Mouse (Mus musculus): ENCODE measurements at regions not wholly inside any gene's neighbourhood (a gene's known extent, or its start where the extent isn't known, plus 50 kb on each side); places are given as distances from the start of the nearest gene placed in this dataset.

DNA sequence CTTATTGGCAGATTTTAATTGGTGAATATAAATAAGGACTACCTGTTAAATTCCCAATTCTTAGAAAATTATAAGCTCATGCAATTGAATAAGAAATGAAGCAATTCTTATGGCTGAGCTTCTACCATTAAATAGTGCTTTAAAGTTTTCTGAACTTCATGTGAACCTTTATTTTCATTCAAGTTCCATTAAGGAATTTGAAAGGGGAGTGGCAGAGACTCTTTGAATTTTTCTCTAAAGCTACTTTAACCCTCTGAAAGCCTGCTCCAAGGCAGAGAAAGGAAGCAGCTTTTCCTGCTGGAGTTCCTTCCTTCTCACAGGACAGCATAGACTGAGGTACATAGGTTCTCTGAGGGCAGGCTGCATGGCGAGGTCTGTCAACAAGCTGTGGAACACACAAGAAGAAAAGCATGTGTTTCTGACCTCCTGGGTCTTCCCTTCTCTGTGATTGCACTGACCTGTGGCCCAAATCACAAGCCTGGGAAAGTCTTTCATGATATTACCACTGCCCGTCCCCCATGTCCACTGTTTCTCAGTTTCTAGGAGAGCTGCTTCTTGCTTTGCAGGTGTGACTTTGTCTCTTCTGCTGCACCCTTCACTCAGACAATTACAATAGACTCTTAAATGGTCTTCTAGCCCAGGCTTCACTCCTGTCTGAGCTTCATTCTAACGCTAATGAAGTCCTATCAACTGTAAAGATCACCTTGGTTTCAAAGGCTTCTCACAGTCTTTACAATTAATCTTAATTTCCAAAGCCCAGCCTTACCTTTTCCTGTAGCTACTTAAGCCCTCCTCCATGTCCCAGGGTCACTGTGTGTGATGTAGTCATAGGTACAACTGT lies 211.4 kb downstream of the Klf5 start:
- ATAC-seq (replicated peaks; ENCODE audit: low FRiP score, low TSS enrichment, poor library complexity, severe bottlenecking), result no peak

- ATAC-seq (replicated peaks; ENCODE audit: low FRiP score, low TSS enrichment, poor library complexity, severe bottlenecking), result no peak
Observed at GRCm38 (mm10) chr14:99515474-99515873, 217.0 kb downstream of the Klf5 start.

DNA sequence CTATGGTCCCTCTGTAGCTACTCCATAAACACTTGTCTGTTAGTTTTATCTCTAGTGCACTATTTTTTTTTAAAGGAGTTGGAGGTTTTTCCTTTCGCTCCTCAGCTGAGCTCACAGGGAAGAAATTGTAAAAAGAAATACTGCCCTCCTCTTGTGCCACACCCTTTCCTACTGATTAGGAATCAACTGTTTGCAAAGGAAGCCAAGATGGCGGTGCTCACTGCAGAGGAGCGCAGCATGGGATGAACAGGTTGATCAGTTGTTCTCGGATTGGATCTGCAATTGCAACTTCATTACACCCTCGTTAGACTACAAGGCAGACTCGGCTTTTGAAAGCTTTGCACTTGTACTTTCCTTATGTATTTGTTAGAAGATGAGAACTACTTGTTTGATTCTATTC lies 218.2 kb downstream of the Klf5 start:
- ATAC-seq (replicated peaks; ENCODE audit: low FRiP score, low TSS enrichment, poor library complexity, severe bottlenecking), result no peak

GRCm38 (mm10) chr14:99520343-99520742 lies 221.9 kb downstream of the Klf5 start:
- ATAC-seq (replicated peaks; ENCODE audit: low FRiP score, low TSS enrichment, poor library complexity, severe bottlenecking), result no peak

GRCm38 (mm10) chr14:99521954-99522523 lies 223.5 kb downstream of the Klf5 start:
- ATAC-seq (replicated peaks; ENCODE audit: low FRiP score, low TSS enrichment, poor library complexity, severe bottlenecking), result no peak

DNA sequence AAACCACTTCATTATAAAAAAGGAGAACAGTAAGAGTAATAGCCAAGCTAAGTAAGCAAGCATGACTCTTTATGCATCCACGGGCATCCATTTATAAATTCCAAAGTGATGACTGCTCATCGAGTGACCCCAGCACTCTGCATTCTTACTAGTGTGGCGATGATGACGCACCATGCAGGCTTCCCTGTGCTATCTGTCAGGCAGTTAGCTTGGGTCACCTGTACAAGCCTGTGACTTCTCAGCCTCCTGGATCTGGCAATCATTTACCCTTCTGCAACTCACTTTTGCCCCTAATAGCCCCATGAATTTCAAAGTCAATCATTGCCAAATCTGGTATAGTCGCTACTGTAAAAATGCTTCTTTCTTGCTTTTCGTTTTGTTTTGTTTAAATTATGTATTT lies 237.3 kb downstream of the Klf5 start:
- ATAC-seq (replicated peaks; ENCODE audit: low FRiP score, low TSS enrichment, poor library complexity, severe bottlenecking), result no peak

DNA sequence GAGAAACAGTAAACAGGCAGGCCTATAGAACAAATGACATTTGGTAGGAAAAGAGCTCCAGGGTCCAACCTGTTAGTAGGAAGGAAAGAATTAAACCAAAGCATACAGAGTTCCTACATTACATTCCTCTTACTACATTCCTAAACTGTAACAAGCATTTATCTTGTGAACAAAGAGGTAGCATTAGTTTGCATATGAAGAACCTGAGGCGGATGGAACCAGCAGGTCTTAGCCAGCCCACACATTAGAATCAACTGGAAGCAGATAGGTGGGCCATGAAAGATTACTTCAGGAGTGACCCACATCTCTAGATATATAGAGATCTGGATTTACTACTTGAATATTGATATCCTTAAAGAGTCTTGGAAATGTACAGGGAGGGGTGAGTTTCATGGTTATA lies 238.8 kb downstream of the Klf5 start:
- ATAC-seq (replicated peaks; ENCODE audit: low FRiP score, low TSS enrichment, poor library complexity, severe bottlenecking), result no peak

DNA sequence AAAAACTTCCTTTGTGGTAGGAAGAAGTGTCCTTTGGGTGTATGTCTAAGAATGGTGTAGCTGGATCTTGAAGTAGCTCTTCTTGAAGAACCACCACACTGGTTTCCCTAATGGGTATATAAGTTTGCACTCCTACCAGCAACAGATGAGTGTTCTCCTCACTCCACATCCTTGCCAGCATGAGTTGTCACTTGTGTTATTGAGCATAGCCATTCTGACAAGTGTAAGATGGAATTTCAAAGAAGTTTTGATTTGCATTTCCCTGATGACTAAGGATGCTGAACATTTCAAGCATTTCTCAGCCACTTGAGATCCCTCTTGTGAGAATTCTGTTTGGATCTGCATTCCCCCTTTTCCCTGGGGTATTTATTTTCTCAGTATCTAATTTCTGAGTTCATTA lies 243.2 kb downstream of the Klf5 start:
- ATAC-seq (replicated peaks; ENCODE audit: low FRiP score, low TSS enrichment, poor library complexity, severe bottlenecking), result no peak

GRCm38 (mm10) chr14:99547931-99548330 lies 249.4 kb downstream of the Klf5 start:
- ATAC-seq (replicated peaks; ENCODE audit: low FRiP score, low TSS enrichment, poor library complexity, severe bottlenecking), result no peak

- ATAC-seq (replicated peaks; ENCODE audit: low FRiP score, low TSS enrichment, poor library complexity, severe bottlenecking), result no peak
Observed at GRCm38 (mm10) chr14:99548363-99549248, 250.1 kb downstream of the Klf5 start.

DNA sequence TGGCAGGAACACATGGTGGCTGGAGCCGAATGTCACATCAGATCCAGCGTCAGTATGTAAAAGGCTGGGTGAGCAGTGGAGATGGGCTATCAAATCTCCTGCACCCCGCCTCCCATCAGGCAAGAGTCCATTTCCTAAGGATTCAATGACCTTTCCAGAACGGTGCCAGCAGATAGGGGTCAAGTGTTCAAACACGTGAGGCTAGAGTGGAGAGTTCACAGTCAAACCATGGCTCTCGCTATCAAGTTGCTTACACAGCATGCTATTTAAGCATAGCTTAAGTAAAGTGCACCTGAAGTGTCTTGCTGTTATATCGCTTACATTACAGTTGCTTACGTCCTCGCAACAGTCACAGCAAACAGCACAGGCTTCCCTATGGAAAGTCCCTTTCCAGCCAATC lies 265.5 kb downstream of the Klf5 start:
- no peak for ATAC-seq (replicated peaks; ENCODE audit: low FRiP score, low TSS enrichment, poor library complexity, severe bottlenecking)

DNA sequence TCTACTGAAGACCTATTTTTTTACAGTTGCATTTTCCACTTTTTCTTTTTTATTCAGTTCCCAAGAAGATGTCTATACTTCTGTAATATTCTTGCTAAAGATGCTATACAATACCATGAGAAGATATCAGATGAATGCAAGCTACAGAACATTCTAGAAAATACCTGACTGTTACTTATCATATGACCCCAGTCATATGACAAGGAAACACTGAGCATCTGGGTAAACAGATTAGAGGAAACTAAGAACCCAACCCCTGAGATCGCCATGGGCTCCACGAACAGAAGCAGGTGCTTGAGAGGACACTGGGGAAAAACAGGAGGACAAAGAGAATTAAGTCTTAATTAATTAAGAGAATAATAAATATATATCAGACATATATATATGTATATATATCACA lies 275.7 kb downstream of the Klf5 start:
- no peak for ATAC-seq (replicated peaks; ENCODE audit: low FRiP score, low TSS enrichment, poor library complexity, severe bottlenecking)

GRCm38 (mm10) chr14:99578665-99579064 lies 280.2 kb downstream of the Klf5 start:
- ATAC-seq (replicated peaks; ENCODE audit: low FRiP score, low TSS enrichment, poor library complexity, severe bottlenecking), result no peak

DNA sequence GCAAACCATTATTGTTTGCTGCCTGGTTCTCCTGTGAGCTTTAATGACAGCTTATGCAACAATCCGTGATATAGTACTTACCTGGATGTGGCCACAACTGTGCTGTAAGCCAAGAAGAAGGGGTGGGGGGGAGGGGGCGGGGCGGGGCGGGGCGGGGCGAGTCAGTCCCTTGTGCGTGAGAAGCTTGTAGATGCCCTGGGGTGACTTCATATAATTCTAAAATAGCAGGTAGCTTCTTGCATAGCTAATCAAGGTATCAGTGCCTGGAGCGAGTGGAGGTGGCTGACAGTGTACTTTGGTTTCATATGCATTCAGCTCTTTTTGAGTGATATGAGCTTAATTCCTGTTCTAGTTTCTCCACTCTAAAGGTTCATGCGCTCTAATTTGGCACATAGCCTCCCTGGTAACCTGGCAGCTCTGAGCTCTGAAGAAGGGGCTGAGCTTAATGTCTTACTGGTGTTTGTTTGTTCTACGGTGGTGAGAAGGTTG lies 280.8 kb downstream of the Klf5 start:
- no peak for ATAC-seq (replicated peaks; ENCODE audit: low FRiP score, low TSS enrichment, poor library complexity, severe bottlenecking)

GRCm38 (mm10) chr14:99579765-99580266 lies 281.3 kb downstream of the Klf5 start:
- no peak for ATAC-seq (replicated peaks; ENCODE audit: low FRiP score, low TSS enrichment, poor library complexity, severe bottlenecking)

- no peak for ATAC-seq (replicated peaks; ENCODE audit: low FRiP score, low TSS enrichment, poor library complexity, severe bottlenecking)
Observed at GRCm38 (mm10) chr14:99584144-99584543, 285.7 kb downstream of the Klf5 start.

GRCm38 (mm10) chr14:99586029-99586428 lies 287.5 kb downstream of the Klf5 start:
- ATAC-seq (replicated peaks; ENCODE audit: low FRiP score, low TSS enrichment, poor library complexity, severe bottlenecking), result no peak

- ATAC-seq (replicated peaks; ENCODE audit: low FRiP score, low TSS enrichment, poor library complexity, severe bottlenecking), result no peak
Observed at GRCm38 (mm10) chr14:99590854-99591470, 292.5 kb downstream of the Klf5 start.

DNA sequence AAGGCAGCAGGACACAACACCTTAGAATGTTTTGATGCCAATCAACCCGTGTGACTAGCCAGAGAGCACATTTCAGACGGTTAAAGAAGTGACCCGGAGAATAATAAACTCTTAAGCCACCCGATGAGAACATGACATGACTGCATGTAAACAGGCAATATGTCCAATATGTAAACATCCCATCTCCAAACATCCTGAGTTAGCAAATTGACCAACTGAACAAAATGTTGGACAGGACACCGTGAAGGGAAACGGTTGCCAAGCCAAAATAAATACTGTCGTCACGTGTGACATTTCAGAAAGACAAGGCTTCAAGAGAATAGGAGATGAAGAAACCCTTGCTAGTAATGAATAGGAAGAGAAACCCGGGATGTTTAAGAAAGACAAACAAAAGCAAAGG lies 294.4 kb downstream of the Klf5 start:
- ATAC-seq (replicated peaks; ENCODE audit: low FRiP score, low TSS enrichment, poor library complexity, severe bottlenecking), result no peak

DNA sequence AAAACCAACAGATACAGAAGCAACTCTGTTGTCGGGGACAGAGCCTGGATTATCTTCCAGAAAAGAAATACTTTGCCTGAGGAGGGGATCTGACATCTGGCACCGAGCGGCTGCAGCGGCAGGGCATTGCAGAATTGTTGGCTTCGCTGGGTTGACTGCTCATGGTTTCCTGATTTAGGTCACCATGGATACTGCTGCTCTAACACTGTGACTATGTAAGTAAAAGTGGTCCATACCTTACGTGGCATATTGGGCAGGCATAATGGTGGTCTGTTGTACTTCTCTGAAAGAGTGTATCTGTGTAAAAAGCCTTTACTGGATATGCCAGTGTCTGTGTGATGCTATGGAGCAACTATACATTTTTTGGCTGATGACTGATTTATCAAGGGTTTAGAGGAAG lies 295.4 kb downstream of the Klf5 start:
- no peak for ATAC-seq (replicated peaks; ENCODE audit: low FRiP score, low TSS enrichment, poor library complexity, severe bottlenecking)
